Mouse (Mus musculus): Measurements from ENCODE around the gene Polh.

Gene Polh

DNA sequence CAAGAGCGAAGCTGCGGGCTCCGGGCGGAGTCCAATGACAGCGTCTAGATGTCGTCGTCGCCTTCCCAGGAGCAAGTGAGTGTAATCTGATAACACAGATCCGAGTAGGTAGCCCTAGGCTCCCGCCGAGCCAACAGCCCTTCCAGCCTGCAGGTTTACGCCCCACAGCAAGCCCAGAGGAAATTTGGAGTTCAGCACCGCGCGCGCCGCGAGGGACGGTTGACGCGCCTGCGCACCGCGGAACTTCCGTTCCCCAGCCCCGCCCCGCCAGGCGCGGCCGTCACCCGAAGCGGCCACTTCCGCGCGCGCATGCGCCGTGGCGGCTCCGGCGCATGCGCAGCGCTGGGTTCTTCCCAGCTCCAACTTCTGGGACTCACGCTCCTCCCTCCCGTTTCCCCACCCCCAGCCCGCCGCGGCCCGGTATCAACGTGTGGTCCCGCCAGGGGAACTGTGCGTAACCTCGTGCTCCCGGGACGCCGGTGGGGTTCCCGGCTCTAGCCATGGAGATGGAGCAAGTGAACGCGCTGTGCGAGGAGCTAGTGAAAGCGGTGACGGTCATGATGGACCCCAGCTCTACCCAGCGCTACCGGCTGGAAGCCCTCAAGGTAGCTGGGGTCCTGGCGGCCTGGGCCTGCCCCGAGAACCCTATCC is at the start of gene Polh, which contains the start of gene Xpo5:
Gene Polh (minus strand): TSS at position 225 of the 651 bp plus-strand sequence.
Gene Xpo5 (plus strand): TSS at position 362 of the 651 bp plus-strand sequence.
- DNase-seq (ENCODE audit: low spot score) = peak; percentile 99

DNA sequence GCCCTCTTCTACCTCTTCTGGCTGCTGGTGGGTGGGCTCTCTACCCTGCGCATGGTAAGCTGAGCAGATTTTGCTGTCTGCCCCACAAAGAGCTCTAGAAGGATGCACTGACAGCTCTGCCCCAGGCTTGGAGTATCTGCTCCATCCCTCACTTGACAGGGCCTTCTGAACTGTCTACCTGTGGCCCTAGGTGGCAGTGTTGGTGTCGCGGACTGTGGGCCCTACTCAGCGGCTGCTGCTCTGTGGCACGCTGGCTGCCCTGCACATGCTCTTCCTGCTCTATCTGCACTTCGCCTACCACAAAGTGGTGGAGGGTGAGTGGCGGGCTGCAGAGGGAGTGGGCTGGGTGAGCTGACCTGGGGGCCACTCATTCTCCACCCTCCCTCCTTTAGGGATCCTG is 48.7 kb upstream of the Polh start:
- no peak for DNase-seq (ENCODE audit: low spot score)

DNA sequence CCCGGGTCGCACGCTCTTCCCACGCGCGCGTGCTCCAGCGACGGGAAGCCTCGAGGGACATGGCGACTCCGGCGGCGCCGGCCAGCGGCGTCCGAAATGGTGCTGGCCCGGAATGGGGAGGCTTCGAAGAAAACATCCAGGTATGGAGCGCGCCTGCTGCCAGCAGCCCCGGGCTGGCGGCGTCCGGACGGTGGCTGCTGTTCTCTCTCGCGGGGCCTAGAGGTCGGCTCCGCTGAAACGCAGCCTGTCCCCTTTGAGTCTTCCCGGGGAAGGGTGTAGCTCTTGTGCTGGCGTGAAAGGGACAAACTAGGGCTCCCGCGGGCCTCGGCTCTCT is 45.7 kb upstream of the Polh start:
- DNase-seq (ENCODE audit: low spot score) = no peak

DNA sequence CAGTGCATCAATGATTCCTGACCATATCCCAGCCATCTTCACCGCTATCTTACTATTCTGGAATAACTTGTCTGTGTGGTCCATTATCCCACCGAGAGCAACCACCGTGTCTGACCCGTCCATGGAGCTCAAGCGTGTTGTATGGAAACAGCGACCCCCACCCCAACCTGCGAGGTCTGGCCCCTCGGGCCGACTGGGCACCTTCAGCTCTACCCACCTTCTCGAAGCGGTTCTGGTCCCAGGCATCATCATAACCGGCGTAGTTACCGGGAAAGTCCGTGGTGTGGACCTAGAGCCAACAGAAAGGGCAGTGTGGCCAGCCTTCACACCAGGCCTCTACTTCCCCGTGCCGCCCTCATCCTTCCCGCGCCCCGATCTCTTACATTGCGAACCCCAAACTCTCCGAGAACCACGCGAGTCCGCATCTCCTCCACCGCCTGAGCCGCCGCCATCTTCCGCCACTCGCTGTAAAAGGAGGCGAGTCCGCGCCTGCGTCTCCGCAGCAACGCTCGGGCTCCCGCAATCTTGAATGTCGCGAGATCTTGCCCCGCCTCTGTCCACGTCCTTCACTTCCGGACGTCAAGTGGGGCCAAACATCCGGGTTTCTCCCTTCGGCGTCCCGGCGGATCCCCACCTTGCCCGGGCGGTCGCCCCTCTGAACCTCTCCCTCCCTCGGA is 45.2 kb upstream of the Polh start, which contains the start of the genes Polr1c and Yipf3:
Gene Polr1c (minus strand): TSS at position 543 of the 677 bp plus-strand sequence.
Gene Yipf3 (plus strand): TSS at position 569 of the 677 bp plus-strand sequence.
- peak; percentile 97 for DNase-seq (ENCODE audit: low spot score)

DNA sequence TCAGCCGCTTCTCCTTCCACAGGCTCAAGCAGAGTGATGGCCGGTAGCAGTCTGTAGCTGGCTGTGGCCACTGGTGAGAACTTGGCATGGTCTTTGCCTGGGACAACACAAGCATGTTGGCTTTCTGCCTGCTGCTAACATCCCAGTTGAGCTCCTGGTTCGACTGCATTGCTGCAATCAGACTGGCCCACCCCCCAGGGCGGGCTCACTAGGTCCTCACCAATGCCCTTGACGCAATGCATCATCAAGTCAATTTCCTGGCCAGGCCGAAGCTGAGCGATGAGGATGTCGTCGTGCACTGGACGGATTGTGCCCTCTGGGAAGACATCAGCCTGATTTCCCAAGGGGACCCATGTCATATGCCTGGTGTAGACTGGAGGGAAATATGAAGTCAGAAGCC is 42.1 kb upstream of the Polh start:
- peak; percentile 92 for DNase-seq (ENCODE audit: low spot score)

DNA sequence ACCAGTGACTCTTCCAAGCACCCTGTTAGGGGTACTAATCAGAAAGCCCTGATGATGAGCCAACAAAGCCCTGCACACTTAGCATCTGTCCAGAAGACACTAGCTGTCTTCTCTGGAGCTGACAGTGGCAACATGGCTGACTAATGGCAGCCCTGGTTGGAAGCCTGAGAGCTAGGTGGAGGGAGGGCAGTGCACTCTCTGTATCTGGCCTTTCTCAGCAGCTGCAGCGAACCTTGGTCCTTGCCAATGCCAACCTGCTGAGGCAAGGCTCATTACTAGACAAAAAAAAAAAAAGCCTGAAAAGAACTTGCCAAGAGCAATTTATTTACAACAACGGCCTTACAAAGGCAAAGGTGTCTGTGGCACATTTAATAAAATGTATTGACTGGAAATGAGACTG is 41.2 kb upstream of the Polh start:
- DNase-seq (ENCODE audit: low spot score) = peak; percentile 72

DNA sequence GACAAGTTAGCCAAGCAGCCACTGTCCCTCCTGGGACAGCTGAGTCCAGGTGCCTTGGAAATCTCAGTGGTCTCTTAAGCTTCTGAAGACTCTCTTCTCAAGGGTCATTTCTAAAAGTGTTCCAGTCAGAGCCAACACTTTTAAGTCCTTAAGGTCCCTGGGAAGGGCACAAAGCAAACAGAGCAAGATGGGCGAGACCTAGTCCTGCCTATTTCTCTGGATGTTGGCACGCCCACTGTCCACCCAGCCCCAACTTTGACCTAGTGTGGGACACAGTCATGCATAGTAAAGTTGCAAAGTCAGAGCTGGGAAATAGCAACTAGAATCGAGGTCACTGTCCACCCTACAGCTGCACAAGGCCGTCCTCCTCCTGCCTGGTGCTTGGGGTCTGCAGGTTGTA is 40.5 kb upstream of the Polh start:
- no peak for DNase-seq (ENCODE audit: low spot score)

DNA sequence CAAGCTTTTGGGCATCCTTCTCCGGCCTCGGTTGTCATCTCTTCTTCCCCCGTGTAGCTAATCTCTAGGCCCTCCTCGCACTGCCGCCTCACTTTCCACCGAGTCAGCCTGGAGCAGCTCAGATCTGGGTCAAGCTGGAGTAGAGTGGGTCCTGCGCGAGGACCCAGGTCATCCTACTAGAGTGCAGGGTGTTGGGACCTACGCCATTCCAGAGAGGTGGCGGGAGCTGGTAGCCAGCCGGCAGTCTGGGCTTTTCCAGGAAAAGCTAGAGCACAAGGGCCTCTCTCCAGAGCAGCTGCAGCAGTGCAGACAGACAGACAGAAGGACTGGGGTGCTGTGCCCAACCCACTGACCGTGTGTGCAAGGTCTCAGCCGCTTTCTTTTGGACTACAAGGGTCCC is 39.8 kb upstream of the Polh start:
- no peak for DNase-seq (ENCODE audit: low spot score)

DNA sequence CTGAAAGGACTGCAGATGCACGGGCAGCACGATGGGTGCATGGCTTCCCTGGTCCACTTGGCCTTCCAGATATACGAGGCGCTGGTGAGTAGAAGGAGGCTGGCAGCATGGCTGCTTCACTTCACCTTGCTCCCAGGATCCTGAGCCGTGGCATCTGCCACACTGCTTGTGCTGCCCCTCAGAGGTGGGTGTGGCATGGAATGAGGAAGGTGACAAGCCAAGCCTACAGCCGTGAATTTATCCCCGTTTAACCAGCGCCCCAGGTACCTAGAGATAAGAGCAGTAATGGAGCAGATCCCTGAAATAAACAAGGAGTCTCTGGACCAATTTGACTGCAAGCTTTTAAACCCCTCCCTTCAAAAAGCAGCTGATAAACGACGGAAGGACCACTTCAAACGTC is 39.0 kb upstream of the Polh start:
- no peak for DNase-seq (ENCODE audit: low spot score)

DNA sequence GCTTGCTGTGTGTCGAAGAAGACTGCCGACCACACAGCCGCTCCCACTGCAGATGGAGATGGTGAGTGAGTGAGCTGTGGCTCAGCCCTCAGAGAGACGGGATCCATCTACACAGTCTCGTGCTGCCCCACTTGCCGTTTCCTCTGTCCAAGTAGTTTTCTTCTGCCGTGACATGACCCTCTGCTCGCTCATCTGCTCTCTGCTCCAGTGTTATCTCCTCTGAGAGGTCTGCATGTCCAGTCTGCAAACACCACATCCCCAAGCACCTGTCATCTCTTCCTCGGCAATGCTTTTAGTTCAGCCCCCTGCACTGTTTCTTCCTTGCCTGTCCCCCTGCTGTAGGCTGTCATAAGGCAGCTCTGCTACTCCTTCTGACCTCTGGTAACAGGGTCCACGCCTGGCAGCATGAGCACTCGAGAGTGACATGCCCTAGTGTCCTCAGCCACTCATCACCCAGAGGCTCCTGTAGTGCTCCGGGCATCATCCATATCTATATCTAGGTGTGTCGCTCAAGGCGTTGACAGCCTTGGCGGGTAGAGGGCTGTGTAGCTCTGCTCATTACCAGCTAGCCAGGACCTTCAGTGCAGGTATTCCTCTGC is 37.2 kb upstream of the Polh start:
- DNase-seq (ENCODE audit: low spot score) = no peak

DNA sequence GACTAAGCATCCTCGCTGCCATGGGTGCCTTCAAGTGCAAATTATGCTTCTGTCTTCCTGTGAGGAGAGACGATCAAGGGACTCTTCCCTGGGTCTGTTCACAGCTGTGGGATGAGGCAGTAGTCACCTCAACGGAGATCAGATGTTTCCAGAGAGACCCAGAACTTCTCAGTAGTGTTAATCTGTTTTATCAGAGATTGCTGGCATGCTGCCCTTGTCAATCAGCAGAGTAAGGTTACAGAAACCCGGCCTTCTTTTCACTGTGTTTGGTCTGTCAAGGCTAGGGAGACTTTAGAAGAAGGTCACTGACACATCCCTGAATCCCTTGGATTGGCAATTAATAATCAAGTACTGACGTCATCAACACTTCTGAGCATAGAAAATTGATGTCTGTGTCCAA is 35.0 kb upstream of the Polh start:
- DNase-seq (ENCODE audit: low spot score) = no peak

DNA sequence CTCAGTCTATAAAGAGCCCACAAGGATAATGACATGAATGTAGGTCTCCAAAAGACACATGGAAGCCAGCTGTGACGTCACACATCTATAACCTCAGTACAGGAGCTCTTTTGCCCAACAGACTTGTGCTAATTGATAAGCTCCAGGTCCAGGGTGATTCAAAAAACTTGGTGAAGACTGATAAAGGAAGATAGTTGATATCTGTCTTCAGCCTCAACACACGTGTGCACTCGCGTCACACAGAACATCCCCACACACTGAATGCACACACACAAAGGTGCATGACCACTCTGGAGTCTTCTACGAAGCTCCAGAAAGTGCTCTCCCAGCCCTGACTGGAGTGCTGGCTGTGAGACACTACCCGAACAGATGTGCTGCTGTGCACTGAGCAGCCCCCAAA is 34.6 kb upstream of the Polh start:
- DNase-seq (ENCODE audit: low spot score) = no peak

DNA sequence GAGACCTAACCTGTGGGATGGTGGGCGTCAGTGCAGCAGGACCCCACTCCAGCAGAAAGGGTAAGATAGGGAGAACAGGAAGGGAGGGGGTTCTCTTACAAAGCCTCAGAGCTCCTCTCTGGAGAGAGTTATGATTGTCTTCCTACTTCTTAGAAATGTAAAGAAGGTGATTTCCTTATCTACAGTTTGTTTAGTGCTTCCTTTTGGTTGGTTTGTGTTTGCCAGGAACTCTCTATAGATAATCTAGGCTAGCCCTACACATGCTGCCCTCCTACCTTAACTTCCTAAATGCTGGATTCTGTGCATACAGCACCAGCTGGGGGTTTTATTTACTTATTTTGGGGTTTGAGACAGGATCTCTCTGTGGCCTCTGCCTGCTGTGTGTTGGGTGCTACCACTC is 33.6 kb upstream of the Polh start:
- no peak for DNase-seq (ENCODE audit: low spot score)

DNA sequence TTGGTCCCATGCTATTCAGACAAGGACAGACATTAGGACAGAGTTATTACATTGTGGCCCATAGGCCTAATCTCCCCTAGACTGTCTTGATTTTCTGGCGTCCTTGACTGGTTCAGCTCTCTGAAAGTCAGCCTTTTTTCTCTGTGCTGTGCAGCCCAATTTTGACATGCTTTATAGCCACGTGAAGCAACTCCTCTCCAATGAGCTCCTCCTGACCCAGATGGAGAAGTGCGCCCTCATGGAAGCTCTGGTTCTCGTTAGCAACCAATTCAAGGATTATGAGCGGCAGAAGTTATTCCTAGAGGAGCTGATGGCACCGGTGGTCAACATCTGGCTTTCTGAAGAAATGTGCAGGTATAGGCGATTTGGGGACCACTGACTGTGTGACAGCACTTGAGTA is 25.1 kb upstream of the Polh start:
- DNase-seq (ENCODE audit: low spot score) = no peak

DNA sequence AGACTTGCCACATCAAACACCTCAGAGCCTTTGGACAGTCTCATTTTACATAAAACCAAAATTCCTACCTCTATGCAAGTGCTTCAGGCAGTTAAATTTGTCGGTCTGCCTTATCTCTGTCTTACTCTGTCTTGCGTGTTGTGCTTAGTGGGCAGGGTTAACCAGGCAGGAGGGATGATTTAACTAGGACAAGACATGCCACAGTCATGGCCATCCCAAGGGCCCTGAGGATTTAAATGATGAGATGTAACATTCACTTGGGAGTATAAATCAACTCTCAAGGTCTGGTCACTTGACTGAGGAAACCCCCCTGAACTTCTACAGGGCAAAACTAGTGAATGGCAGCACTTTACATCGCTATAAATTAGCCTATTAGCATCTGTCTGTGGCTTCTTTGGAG is 19.2 kb upstream of the Polh start:
- no peak for DNase-seq (ENCODE audit: low spot score)

DNA sequence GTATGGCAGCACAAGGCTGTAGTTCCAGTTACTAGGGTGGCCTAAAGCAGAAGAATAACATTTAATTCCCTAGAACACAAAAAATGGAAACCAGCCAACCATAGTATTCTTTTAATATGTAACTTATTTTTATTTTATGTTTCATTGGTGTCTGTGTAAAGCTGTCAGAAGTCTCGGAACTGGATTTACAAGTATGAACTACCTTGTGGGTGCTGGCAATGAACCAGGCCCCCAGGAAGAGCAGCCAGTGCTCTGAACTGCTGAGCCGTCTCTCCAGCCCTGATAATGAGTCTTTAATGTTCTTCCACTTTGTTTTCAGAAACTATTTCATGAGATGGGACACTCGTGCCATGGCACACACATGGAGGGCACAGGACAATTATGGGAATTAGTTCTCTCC is 8.1 kb upstream of the Polh start:
- no peak for DNase-seq (ENCODE audit: low spot score)

DNA sequence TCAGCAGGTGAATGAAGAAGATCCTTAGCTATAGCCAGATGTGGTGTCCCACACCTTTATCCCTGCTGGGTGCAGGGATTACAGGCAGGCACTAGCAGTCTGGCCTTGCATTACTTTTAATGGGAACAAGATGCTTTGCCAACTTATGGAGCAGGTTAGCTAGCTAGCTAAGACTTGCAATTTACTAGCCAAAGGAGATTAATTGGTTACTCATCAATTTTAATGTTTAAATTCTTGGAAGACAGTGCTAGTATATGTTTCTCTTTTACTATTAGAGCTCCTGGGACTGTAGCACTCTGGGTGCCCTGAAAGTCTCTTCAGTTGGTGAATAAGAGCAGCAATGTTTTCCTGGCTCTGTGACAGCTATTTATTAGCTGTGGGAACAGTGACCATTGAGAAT is 4.2 kb upstream of the Polh start:
- no peak for DNase-seq (ENCODE audit: low spot score)

DNA sequence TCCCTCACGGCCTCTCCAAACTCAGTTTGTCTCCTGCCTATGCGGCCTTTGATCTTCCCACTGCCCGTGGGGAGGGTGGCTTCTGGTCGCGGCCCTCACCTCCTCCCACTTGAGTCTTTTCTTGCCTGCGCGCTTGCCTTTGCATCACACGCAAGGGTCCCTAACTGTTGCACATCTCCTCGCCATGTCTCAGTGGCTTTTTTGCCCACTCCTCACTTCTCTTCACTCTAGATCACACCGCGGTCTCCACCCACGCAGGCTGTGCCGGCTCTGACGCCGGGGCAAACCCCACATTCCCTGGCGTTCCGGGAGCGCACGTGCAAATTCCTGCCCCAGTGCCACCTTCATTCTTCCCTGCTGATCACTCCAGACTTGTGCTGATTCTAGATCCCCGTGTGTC is 633 bp upstream of the Polh start:
- peak; percentile 52 for DNase-seq (ENCODE audit: low spot score)

DNA sequence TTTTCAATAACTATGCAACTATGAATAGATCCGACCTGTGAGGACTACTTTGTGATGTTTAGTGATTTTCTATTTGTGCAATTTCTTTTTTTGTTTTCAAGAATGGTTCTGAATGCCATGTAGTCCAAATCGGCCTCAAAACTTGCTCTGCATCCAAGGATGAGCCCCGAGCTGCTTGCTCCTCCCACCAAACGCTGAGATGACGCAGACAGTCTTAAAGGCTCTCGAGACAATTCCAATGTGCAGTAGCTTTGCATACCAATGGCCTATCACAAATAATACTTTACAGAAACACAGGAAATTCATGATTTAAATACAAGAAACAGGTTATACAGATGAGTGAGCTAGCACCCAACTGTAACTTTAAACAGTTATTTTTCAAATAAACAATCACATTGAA is 1.3 kb downstream of the Polh start:
- peak; percentile 54 for DNase-seq (ENCODE audit: low spot score)

DNA sequence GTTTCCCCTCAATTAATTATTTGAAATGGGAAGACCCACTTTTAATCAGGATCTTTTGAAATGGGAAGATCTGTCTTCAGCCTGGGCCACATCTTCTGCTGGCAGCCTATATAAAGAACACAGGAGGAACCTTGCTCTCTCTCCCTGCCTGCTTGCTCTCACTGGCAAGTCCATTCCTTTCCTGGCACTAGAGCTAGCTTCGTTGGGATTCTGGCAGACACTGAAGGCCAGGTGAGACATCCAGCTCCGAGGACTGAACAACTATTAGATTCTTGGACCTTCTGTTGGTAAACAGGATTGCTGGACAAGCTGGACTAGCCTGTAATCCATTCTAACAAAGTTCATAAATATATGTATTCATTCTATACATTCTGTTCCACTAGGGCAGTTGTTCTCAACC is 13.6 kb downstream of the Polh start:
- no peak for DNase-seq (ENCODE audit: low spot score)

DNA sequence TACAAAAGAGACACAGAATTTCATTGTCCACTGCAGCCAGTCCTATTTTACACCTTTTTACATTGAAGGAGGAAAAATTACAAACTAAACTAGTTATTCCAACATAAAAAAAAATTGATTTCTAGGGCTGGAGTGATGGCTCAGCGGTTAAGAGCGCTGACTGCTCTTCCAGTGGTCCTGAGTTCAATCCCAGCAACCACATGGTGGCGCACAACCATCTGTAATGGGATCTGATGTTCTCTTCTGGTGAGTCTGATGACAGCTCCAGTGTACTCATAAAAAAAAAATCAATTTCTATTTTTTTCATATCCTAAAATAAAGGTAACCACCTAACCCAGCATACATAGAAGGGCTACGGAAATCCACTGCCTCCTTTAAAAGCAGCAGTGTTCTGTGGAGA is 20.2 kb downstream of the Polh start:
- DNase-seq (ENCODE audit: low spot score) = no peak

DNA sequence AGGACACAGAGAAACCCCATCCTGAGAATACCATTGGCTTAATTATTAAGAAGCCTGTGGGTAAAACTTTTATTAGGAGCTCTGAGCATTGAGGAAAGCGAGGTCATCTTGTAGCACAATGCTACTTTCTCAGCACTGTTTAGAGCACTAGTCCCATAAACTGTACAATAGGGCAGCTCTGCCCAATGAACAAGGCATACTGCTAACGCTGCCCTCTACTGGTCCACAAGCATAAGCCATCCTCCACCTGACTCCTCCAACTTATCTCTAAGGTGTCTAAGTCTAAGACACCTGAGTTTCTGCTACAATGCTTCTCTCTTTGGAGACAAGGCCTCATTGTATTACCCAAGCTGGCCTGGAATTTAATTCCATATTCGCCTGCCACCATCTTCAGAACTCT is 31.9 kb downstream of the Polh start:
- DNase-seq (ENCODE audit: low spot score) = peak; percentile 60

DNA sequence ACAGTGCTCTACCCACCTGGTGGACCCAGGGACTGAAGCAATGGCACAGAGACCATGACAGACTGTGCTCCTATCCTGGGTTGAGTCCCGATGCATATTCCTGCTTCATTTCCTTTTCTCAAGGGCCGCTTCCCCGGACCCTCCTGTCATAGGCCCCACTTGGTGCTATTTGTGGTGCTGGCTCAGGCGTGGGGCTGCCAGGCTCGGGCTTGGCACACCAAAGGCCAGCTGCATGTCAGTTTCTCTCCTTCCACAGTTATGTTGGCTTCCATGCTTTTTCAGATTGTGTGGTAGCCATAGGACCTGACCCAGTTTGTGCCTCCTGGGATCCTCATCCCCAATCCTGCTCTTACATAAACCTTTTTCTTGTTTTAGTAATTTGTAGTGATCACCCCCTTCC is 33.7 kb downstream of the Polh start:
- DNase-seq (ENCODE audit: low spot score) = no peak

DNA sequence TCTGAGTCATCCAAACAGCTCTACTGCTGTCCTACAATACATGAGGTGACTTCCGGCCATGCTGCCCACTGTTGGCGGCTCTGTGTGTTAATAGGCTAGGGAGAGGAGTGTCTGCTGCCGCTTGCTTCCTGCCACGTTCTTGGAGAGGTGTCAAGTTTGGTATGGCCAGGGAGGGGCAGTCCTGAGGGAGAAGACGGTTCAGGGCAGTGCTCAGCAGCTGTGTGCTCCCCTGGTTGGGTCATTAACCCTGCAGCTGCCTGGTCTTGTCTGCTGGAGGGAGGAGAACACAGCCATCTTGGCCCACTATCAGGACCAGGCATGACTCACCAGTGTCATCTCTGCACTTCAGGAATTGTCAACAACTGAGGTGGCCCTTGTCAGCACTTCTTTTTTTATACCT is 34.1 kb downstream of the Polh start:
- DNase-seq (ENCODE audit: low spot score) = peak; percentile 90

Data from MN1 (cell line).